Mouse (Mus musculus): ENCODE measurements around the gene D830030K20Rik. TPM values are rescaled to one million over a fixed set of nuclear protein-coding genes. Genes with fewer than 3 reads are reported as not detected.

Gene D830030K20Rik
- polyA plus RNA-seq (2017; shearing (Covaris generic)) = 10 to 100 TPM in 1 of 2 experiments, 1 to 10 TPM in 1; 9.6 to 39.2 TPM

GRCm38 (mm10) chr14:3208272-3209152 lies at the start of gene D830030K20Rik:
Gene D830030K20Rik, plus strand, starts transcription at chr14:3208488.

GRCm38 (mm10) chr14:3187955-3188354 lies 20.3 kb upstream of the D830030K20Rik start, which contains the start of gene Gm5795:
Gene Gm5795, plus strand, starts transcription at chr14:3188255.

Other genes starting within 250 kb of the D830030K20Rik start
- gene Gm2888, start 178.5 kb upstream of the D830030K20Rik start, polyA plus RNA-seq (2017; shearing (Covaris generic)) = not detected
- 1 to 10 TPM in 1 of 2 experiments, under 1 TPM in 1; 0.76 to 2.9 TPM for gene Gm2897, start 159.2 kb upstream of the D830030K20Rik start, polyA plus RNA-seq (2017; shearing (Covaris generic))
- not detected for gene Gm10340, start 74.5 kb upstream of the D830030K20Rik start, polyA plus RNA-seq (2017; shearing (Covaris generic))
- under 1 TPM in 1 of 2 experiments, not detected in 1; 0.49 TPM for gene Gm5795, start 20.2 kb upstream of the D830030K20Rik start, polyA plus RNA-seq (2017; shearing (Covaris generic))
- 1 to 10 TPM in 1 of 2 experiments, not detected in 1; 2.7 TPM for gene Gm2956, start 124.1 kb downstream of the D830030K20Rik start, polyA plus RNA-seq (2017; shearing (Covaris generic))
- gene Gm10413, start 186.6 kb downstream of the D830030K20Rik start, polyA plus RNA-seq (2017; shearing (Covaris generic)) = not detected
- 10 to 100 TPM in 1 of 2 experiments, 1 to 10 TPM in 1; 3.1 to 14.0 TPM for gene Gm10409, start 204.1 kb downstream of the D830030K20Rik start, polyA plus RNA-seq (2017; shearing (Covaris generic))
- 1 to 10 TPM; 2.3 to 7.8 TPM for gene Gm3005, start 219.6 kb downstream of the D830030K20Rik start, polyA plus RNA-seq (2017; shearing (Covaris generic))
- gene Gm10408, start 240.9 kb downstream of the D830030K20Rik start, polyA plus RNA-seq (2017; shearing (Covaris generic)) = under 1 TPM; 0.24 to 0.38 TPM